Mouse (Mus musculus): Measurements from ENCODE around the gene Hoxa2.

The Hoxa2 gene

DNA sequence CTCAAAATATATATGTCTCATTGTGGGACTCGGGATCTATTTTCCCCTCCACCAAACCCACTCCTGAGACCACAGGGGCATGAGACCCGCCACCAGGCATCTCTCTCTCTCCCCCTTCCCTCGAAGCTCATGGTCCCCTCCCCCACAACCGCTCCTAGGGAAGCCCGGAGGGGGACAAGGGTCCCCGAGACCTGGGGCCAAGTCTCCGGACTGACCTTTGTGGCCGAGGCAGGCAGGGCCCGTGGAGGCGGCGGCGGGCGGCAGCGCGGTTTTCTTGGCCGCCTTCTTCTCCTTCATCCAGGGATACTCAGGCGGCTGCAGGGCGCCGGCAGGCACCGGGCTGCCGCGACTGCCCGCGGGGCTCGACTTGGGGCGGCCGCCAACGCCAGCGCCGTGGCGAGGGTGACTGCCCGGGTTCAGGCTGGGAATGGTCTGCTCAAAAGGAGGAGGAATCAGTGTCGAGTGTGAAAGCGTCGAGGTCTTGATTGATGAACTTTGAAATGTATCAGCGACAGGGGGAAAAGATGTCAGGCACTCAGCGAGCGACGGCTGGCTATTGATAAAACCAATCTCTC, 493 bp downstream of the Hoxa2 start:
- CTCF ChIA-PET, result no interaction called here

DNA sequence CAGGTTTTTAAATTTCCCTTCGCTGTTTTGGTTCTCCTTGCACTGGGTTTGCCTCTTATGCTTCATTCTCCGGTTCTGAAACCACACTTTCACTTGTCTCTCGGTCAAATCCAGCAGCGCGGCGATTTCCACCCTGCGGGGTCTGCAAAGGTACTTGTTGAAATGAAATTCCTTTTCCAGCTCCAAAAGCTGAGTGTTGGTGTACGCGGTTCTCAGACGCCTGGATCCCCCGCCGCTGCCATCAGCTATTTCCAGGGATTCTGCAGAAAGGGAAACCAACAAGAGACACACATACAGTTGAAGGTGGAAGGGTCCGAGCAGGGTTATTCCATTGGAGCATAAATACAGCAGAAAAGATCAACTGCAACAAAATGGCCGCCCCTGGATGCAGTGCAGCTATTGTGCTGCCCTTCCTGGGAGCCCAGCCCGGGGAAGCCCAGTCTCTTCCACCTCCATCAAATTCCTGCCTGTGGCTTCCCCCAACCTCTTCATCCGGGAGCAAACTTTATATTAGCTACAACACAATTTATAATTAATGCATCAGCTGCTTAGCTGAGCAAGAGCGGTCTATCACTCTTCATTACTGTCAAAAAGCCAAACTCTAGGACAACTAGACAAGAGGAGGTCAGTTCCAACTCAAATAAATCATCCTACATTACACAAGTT, 1.1 kb downstream of the Hoxa2 start:
- CTCF ChIA-PET, result no interaction called here

DNA sequence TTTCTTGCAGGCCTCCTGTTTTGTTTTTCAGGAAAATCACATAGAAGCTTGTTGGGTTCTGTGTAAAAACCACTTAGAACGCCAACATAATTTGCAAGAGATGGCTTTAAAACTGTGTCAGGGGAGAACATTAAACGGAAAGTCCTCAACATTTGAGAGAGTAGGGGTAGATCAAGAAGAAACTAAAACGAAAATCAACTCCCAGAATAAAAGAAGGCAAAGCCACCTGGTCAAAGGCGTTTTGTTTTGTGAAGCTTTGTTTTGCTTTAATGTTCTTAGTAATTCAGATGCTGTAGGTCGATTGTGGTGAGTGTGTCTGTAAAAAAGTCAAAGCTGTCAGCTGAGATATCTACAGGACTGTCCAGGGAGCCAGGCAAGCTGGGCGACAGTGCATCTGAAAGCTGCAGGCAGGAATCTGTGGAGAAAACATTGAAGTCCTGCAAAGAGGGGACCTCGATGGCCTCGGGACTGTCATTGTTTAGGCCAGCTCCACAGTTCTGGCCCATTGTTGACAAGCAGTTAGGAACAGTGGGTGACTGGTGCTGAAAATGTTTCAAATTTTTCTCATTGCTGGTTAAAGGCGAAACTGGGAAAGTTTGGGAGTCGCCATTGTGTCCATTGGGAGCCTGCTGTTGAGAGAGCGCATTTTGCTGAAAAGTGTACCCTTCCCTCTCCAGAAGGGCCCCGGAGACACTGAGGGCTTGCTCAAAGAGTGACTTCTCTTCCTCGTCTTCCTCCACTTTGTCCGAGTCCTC, 1.8 kb downstream of the Hoxa2 start:
- CTCF ChIA-PET, result no interaction called here

GRCm38 (mm10) chr6:52162093-52162380, 2.6 kb downstream of the Hoxa2 start:
- CTCF ChIA-PET, result no interaction called here

DNA sequence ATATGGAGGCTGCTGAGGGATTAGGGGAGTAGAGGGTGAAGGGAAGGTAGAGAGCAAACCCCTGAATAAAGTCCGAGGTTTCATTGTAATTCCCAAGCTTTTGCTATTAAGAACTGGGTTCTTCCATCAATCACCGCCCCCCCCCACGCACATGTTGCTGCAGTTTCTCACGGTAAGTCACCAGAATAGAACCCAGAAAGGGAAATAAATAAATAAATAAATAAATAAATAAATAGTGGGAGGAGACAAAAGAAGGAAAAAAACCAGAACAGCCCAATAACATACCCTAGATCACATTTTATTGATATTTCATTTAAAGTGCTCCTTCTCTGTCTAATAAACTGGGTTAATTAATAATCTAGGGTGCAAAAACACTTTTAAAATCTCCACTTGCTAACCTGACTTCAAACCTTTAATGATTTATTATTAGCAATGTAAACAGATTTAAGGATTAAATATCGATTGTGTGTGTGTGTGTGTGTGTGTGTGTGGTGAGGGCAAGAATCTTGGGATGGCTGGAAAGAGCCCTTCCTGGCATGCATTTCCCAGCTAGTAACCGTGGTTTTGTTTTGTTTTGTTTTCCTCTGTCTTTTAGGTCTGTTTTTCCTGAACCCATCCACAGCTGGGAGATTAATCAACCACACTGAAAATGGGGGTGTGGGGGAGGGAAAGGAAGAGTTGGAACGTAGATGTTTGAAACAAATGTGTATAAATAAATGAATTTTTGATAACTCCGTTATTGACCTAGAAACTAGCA, 3.1 kb downstream of the Hoxa2 start:
- CTCF ChIA-PET, result interaction anchor here (0.6 to 0.9 kb wide), 2 partner anchors 64 to 1970 kb away, joined by 3 to 4 read pairs; no protein-coding TSS in a partner anchor

- CTCF ChIA-PET, result interaction anchor here (0.6 to 0.9 kb wide), 2 partner anchors 64 to 1970 kb away, joined by 3 to 4 read pairs; no protein-coding TSS in a partner anchor
Measured at GRCm38 (mm10) chr6:52160511-52161335, 3.9 kb downstream of the Hoxa2 start.

GRCm38 (mm10) chr6:52159979-52160378, 4.7 kb downstream of the Hoxa2 start:
- CTCF ChIA-PET, result no interaction called here

GRCm38 (mm10) chr6:52159164-52159761, 5.4 kb downstream of the Hoxa2 start:
- CTCF ChIA-PET, result no interaction called here

DNA sequence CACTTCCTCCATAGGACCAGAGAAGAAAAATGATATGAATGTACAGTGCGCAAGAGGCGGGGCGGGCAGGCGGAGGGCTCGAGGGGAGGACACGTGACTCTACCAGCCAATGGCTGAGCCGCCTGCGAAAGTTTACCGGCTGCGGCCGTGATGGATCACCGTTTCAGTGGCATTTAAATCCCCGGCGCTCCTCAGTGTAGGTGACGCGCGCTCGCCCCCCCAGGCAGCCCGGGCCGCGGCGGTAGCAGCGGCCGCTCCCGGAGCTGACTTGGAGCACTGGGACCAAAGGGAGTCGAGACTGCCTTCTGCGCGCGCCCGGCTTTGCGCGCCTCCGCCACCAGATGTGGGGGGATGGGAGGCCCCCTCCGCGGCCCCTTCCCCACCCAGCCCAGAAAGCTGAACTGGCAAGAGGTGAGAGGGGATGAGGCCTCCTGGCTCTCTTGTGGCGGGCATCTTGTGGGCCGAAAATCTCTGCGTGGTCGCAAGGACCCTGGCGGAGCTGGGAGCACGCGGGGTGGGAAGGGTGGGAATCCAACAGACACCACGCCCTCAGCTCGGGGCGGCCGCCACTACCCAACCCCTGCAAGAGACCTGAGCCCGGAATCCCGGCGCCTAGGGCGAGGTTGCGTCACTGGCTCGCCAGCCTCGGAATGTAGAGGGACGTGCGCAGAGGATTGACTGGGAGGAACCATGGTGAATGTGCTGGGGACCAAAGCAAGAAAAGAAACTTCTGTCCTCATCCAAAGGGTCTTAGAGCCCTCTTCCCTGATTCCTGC, 6.2 kb downstream of the Hoxa2 start, which contains the start of gene Hoxa1:
Gene Hoxa1 (minus strand): TSS at position 42 of the 776 bp plus-strand sequence.
- CTCF ChIA-PET, result no interaction called here

- CTCF ChIA-PET, result no interaction called here
Measured at GRCm38 (mm10) chr6:52157466-52158275, 7.0 kb downstream of the Hoxa2 start.

DNA sequence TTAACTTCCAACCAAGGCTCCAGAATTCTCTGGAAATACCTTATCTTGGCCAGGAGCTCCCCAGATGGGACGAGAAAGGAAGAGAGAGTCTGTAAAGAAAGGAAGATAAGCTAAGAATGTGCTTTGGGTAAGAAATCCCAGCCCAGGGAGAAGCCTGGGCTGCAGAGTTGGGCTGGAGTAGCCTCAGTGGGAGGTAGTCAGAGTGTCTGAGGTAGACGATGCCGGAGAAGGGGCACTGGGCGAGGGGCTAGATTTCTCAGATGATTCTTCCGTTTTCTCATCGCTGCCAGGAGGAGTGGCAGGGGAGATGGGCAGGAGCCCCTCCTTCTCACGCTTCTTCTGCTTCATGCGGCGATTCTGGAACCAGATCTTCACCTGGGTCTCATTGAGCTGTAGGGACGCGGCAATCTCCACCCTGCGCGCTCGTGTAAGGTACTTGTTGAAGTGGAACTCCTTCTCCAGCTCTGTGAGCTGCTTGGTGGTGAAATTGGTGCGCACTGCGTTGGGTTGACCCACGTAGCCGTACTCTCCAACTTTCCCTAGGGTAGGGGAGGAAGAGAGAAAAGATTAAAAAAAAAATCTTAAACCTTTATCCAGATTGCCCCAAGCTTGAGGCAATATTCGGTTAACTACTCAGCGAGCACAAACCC, 8.0 kb downstream of the Hoxa2 start:
- CTCF ChIA-PET, result no interaction called here

DNA sequence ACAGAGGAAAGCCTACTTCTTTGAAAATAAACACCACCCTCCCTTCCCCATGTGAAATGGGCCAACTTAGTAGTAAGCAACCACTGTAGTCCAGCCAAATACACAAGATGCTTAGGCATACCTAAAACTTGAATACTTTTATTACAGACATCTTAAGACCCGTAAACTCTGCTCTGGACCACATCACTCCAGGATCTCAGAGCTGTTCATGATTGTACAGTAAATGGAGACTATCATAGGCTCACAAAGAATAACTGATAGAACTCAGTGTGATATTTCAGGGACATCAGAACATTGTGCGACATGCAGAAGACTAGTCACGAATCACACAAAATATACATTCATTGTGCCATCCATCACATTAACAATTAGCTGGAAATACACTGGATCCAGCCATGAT, 9.2 kb downstream of the Hoxa2 start:
- CTCF ChIA-PET, result no interaction called here

- CTCF ChIA-PET, result no interaction called here
Measured at GRCm38 (mm10) chr6:52154044-52154443, 10.6 kb downstream of the Hoxa2 start.

- CTCF ChIA-PET, result no interaction called here
Measured at GRCm38 (mm10) chr6:52153270-52153669, 11.4 kb downstream of the Hoxa2 start.

GRCm38 (mm10) chr6:52152226-52153193, 12.1 kb downstream of the Hoxa2 start:
- CTCF ChIA-PET, result no interaction called here

GRCm38 (mm10) chr6:52151571-52151970, 13.1 kb downstream of the Hoxa2 start:
- CTCF ChIA-PET, result no interaction called here

- CTCF ChIA-PET, result no interaction called here
Measured at GRCm38 (mm10) chr6:52150401-52150966, 14.1 kb downstream of the Hoxa2 start.

DNA sequence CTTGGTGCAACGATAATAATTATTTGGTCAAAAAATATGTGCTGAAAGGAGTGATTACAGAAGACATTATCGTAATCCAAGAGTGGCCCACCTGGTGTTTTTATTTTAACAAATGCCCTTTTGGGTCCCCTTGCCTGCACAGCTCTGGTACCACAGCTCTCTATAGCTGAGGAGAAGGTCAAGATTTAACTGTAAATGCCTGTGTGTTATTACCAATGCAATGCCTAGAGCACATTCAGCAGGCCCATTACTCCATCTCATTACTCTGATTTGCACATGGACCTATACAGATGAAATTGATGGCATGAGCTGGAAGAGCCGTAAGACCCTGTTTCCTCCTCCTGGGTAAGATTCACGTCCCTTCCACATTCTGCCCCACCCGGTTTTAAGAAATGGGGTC, 25.5 kb downstream of the Hoxa2 start:
- CTCF ChIA-PET, result no interaction called here
